Mouse (Mus musculus): Measurements from ENCODE around the gene Osgep. TPM values are rescaled to one million over a fixed set of nuclear protein-coding genes. Genes with fewer than 3 reads are reported as not detected.
"Not testable (repeated sequence)": the region's sequence is repeated elsewhere in the genome, so short reads cannot be mapped to it uniquely, and the experiment has no call there.

Gene Osgep
- polyA plus RNA-seq, 1 experiment from 2014 or later: 134 TPM

GRCm38 (mm10) chr14:50929951-50930350 lies 5.3 kb upstream of the Osgep start:
- no peaks in the 10 kb centered on the region for H3K9me3 ChIP-seq
- H3K36me3 ChIP-seq: peaks cover 23% of the 10 kb centered on the region
- H3K27ac ChIP-seq: peak overlapping the region; percentile 91
- H3K27me3 ChIP-seq (replicated peaks): no peaks in the 10 kb centered on the region
- ATAC-seq: no peak
- H3K4me2 ChIP-seq (replicated peaks): peak overlapping the region; percentile 76
- WGBS: 11% methylated on average over 10 of the region's 10 CpGs
- peak overlapping the region; percentile 85 for H3K9ac ChIP-seq
- peak overlapping the region; percentile 85 for H3K4me3 ChIP-seq (replicated peaks)
- peaks cover 16% of the 10 kb centered on the region; the same call in 1 of the 2 replicates for H3K4me1 ChIP-seq (replicated peaks)

- H3K4me3 ChIP-seq (replicated peaks): no peak overlapping the region
- peaks cover 23% of the 10 kb centered on the region for H3K36me3 ChIP-seq
- no peak overlapping the region for H3K27ac ChIP-seq
- H3K27me3 ChIP-seq (replicated peaks): no peaks in the 10 kb centered on the region
- no peaks in the 10 kb centered on the region for H3K9me3 ChIP-seq
- 70% methylated on average over 3 of the region's 3 CpGs for WGBS
- H3K9ac ChIP-seq: no peak overlapping the region
- no peak overlapping the region for H3K4me2 ChIP-seq (replicated peaks)
- H3K4me1 ChIP-seq (replicated peaks): peaks cover 16% of the 10 kb centered on the region; the same call in 1 of the 2 replicates
- no peak for ATAC-seq
Observed at GRCm38 (mm10) chr14:50927366-50927765, 2.7 kb upstream of the Osgep start.

GRCm38 (mm10) chr14:50925111-50925920 lies 623 bp upstream of the Osgep start:
- Histone ChIP-seq H3K9ac (peak overlapping the region; percentile 77), H3K4me3 (replicated peaks) (peak overlapping the region; percentile 78), H3K4me2 (replicated peaks) (peak overlapping the region; percentile 69), H3K9me3 (no peaks in the 10 kb centered on the region), H3K27ac (peak overlapping the region; percentile 93), H3K4me1 (replicated peaks) (peaks cover 16% of the 10 kb centered on the region; the same call in 1 of the 2 replicates), H3K36me3 (peaks cover 23% of the 10 kb centered on the region), H3K27me3 (replicated peaks) (no peaks in the 10 kb centered on the region)
- WGBS: 1% methylated on average over 38 of the region's 38 CpGs
- peak; percentile 59 for ATAC-seq

- not testable (repeated sequence) for H3K27ac ChIP-seq; H3K9me3 ChIP-seq; ATAC-seq; H3K27me3 ChIP-seq (replicated peaks); H3K4me1 ChIP-seq (replicated peaks)
- H3K4me3 ChIP-seq (replicated peaks): peak overlapping the region; percentile 78
- H3K4me2 ChIP-seq (replicated peaks): peak overlapping the region; percentile 69
- H3K9ac ChIP-seq: 0 out of 2 replicates have a peak overlapping the region, but pooled peaks have one; percentile 77
- H3K36me3 ChIP-seq: peaks cover 25% of the 10 kb centered on the region
- WGBS: 54% methylated on average over 1 of the region's 1 CpGs
Observed at GRCm38 (mm10) chr14:50923437-50923836, 1.3 kb downstream of the Osgep start.

- H3K9ac ChIP-seq: no peak overlapping the region
- no peak overlapping the region for H3K27ac ChIP-seq
- ATAC-seq: no peak
- no peak overlapping the region for H3K4me2 ChIP-seq (replicated peaks)
- 56% methylated on average over 3 of the region's 3 CpGs for WGBS
- H3K27me3 ChIP-seq (replicated peaks): no peaks in the 10 kb centered on the region
- no peak overlapping the region for H3K4me3 ChIP-seq (replicated peaks)
- no peaks in the 10 kb centered on the region for H3K9me3 ChIP-seq
- H3K4me1 ChIP-seq (replicated peaks): no peaks in the 10 kb centered on the region
- peaks cover 16% of the 10 kb centered on the region for H3K36me3 ChIP-seq
Observed at GRCm38 (mm10) chr14:50911356-50911755, 13.3 kb downstream of the Osgep start.

GRCm38 (mm10) chr14:50908126-50908525 lies 16.6 kb downstream of the Osgep start:
- Histone ChIP-seq H3K36me3 (no peaks in the 10 kb centered on the region), H3K9ac (no peak overlapping the region), H3K4me2 (replicated peaks) (no peak overlapping the region), H3K9me3 (no peaks in the 10 kb centered on the region), H3K4me1 (replicated peaks) (peaks cover 3% of the 10 kb centered on the region; the same call in 1 of the 2 replicates), H3K27ac (no peak overlapping the region), H3K4me3 (replicated peaks) (no peak overlapping the region), H3K27me3 (replicated peaks) (no peaks in the 10 kb centered on the region)
- WGBS: 72% methylated on average over 4 of the region's 4 CpGs
- no peak for ATAC-seq

GRCm38 (mm10) chr14:50905327-50905726 lies 19.4 kb downstream of the Osgep start:
- not testable (repeated sequence) for H3K4me3 ChIP-seq (replicated peaks); ATAC-seq; H3K4me1 ChIP-seq (replicated peaks); H3K9ac ChIP-seq; H3K4me2 ChIP-seq (replicated peaks); H3K27me3 ChIP-seq (replicated peaks); H3K36me3 ChIP-seq; H3K9me3 ChIP-seq; H3K27ac ChIP-seq

- 81% methylated on average over 4 of the region's 4 CpGs for WGBS
- H3K9ac ChIP-seq: no peak overlapping the region
- no peak for ATAC-seq
Observed at GRCm38 (mm10) chr14:50904828-50905129, 19.9 kb downstream of the Osgep start.

GRCm38 (mm10) chr14:50903973-50904827 lies 20.5 kb downstream of the Osgep start:
- peaks cover 3% of the 10 kb centered on the region; the same call in 1 of the 2 replicates for H3K4me1 ChIP-seq (replicated peaks)
- H3K4me2 ChIP-seq (replicated peaks): peak overlapping the region; percentile 67
- peak overlapping the region; percentile 37 for H3K4me3 ChIP-seq (replicated peaks)
- no peaks in the 10 kb centered on the region for H3K27me3 ChIP-seq (replicated peaks)
- peak overlapping the region; percentile 48; the same call in 1 of the 2 replicates for H3K27ac ChIP-seq
- peak overlapping the region; percentile 47 for H3K9ac ChIP-seq
- WGBS: 4% methylated on average over 26 of the region's 26 CpGs
- no peaks in the 10 kb centered on the region for H3K9me3 ChIP-seq
- peak; percentile 91 for ATAC-seq
- no peaks in the 10 kb centered on the region for H3K36me3 ChIP-seq

More at GRCm38 (mm10) chr14:50904828-50905129, 19.9 kb downstream of the Osgep start:
- Histone ChIP-seq H3K36me3 (no peaks in the 10 kb centered on the region), H3K27ac (no peak overlapping the region), H3K4me3 (replicated peaks) (no peak overlapping the region), H3K4me1 (replicated peaks) (peaks cover 3% of the 10 kb centered on the region; the same call in 1 of the 2 replicates), H3K27me3 (replicated peaks) (no peaks in the 10 kb centered on the region), H3K4me2 (replicated peaks) (no peak overlapping the region), H3K9me3 (no peaks in the 10 kb centered on the region)

- WGBS: 90% methylated on average over 2 of the region's 2 CpGs
Observed at GRCm38 (mm10) chr14:50897992-50898391, 26.7 kb downstream of the Osgep start.

GRCm38 (mm10) chr14:50897374-50897765 lies 27.3 kb downstream of the Osgep start, which contains the start of gene Klhl33:
Gene Klhl33 (minus strand): TSS chr14:50897507.
- 0 out of 2 replicates have a peak, but pooled peaks cover 3% of the 10 kb centered on the region for H3K27me3 ChIP-seq (replicated peaks)
- H3K27ac ChIP-seq: no peak within 1 kb of the TSS
- ATAC-seq: no peak
- peak within 1 kb of the TSS; percentile 44 for H3K4me3 ChIP-seq (replicated peaks)
- no peaks in the 10 kb centered on the region for H3K9me3 ChIP-seq
- peaks cover 11% of the 10 kb centered on the region for H3K4me1 ChIP-seq (replicated peaks)
- peak within 1 kb of the TSS; percentile 94 for H3K4me2 ChIP-seq (replicated peaks)
- no peaks in the 10 kb centered on the region for H3K36me3 ChIP-seq
- WGBS: 52% methylated on average over 7 of the region's 7 CpGs
- H3K9ac ChIP-seq: peak within 1 kb of the TSS; percentile 37

More at GRCm38 (mm10) chr14:50897992-50898391, 26.7 kb downstream of the Osgep start:
- not testable (repeated sequence) for ATAC-seq; H3K4me2 ChIP-seq (replicated peaks); H3K36me3 ChIP-seq; H3K4me1 ChIP-seq (replicated peaks); H3K9me3 ChIP-seq; H3K9ac ChIP-seq; H3K4me3 ChIP-seq (replicated peaks); H3K27ac ChIP-seq; H3K27me3 ChIP-seq (replicated peaks)

- Histone ChIP-seq H3K27ac (no peak overlapping the region), H3K27me3 (replicated peaks) (0 out of 2 replicates have a peak, but pooled peaks cover 3% of the 10 kb centered on the region), H3K4me2 (replicated peaks) (peak overlapping the region; percentile 94), H3K4me1 (replicated peaks) (peaks cover 11% of the 10 kb centered on the region), H3K9ac (peak overlapping the region; percentile 37), H3K9me3 (no peaks in the 10 kb centered on the region), H3K36me3 (no peaks in the 10 kb centered on the region), H3K4me3 (replicated peaks) (peak overlapping the region; percentile 44)
- WGBS: 16% methylated on average over 23 of the region's 23 CpGs
- ATAC-seq: peak; percentile 50
Observed at GRCm38 (mm10) chr14:50896747-50897373, 27.8 kb downstream of the Osgep start.

All from intestine, embryonic 15.5 days (tissue).